Mouse (Mus musculus) hindbrain, postnatal 0 days (tissue): ENCODE data around the gene Trp53i11. TPM values are rescaled to one million over a fixed set of nuclear protein-coding genes. Genes with fewer than 3 reads are reported as not detected.

Source experiments
- ATAC-seq: fragments of 200-750 bp; cut with Nextera tagmentation; 2 replicates; pipeline ENCODE4 v1.8.0; 2017; ENCODE audit warnings: mild to moderate bottlenecking, moderate TSS enrichment, moderate library complexity
- DNase-seq: peaks from one replicate; pipeline ENCODE4 v3.0.0-alpha.2; 2015; ENCODE audit warnings: low spot score
- H3K27ac ChIP-seq: fragments of 300-500 bp; sonication (generic); 2 replicates; pipeline ENCODE4 v1.5.1; 2014; ENCODE audit warnings: mild to moderate bottlenecking
- H3K27me3 ChIP-seq: fragments of 300-500 bp; sonication (generic); 2 replicates; pipeline ENCODE4 v1.6.1; 2014; ENCODE audit warnings: low read length, mixed read lengths; ENCODE audit not compliant: insufficient read depth
- H3K36me3 ChIP-seq: fragments of 300-500 bp; sonication (generic); 2 replicates; pipeline ENCODE4 v1.6.1; 2014; ENCODE audit warnings: low read length, mixed read lengths; ENCODE audit not compliant: insufficient read depth
- H3K4me1 ChIP-seq: fragments of 300-500 bp; sonication (generic); 2 replicates; pipeline ENCODE4 v1.6.1; 2014; ENCODE audit warnings: antibody characterized with exemption, low read length, mixed read lengths; ENCODE audit not compliant: insufficient read depth
- H3K4me2 ChIP-seq: fragments of 300-500 bp; sonication (generic); 2 replicates; pipeline ENCODE4 v1.6.1; 2014; ENCODE audit warnings: low read depth, mild to moderate bottlenecking, low read length, moderate library complexity, mixed read lengths
- H3K4me3 ChIP-seq: fragments of 300-500 bp; sonication (generic); 2 replicates; pipeline ENCODE4 v1.5.1; 2014; ENCODE audit warnings: low read length
- H3K9ac ChIP-seq: fragments of 300-500 bp; sonication (generic); replicated peaks from 2 replicates; pipeline ENCODE4 v1.6.1; 2014; ENCODE audit warnings: mild to moderate bottlenecking, low read length, moderate library complexity, mixed read lengths
- H3K9me3 ChIP-seq: fragments of 300-500 bp; sonication (generic); 2 replicates; pipeline ENCODE4 v1.6.1; 2016; ENCODE audit warnings: low read length, mixed read lengths
- CTCF ChIP-seq: IDR thresholded peaks from 2 replicates; pipeline ENCODE4 v1.5.1; 2016; ENCODE audit warnings: antibody characterized with exemption, control low read depth, low read depth
- WGBS: fragments of 180-500 bp; shearing (Covaris S2); extraction: QIAGEN DNeasy Blood & Tissue Kit; methylation state at CpG from one replicate; pipeline ENCODE4 v1.1.7; 2014; 5-methylcytosine and 5-hydroxymethylcytosine counted together
- polyA plus RNA-seq: library from polyadenylated mRNA; unstranded; fragments of >200 nt; fragmentation: Nextera tagmentation; extraction: Ambion mirVana; gene quantifications from 2 replicates; pipeline ENCODE4 v1.2.1, GENCODE M21; 2015
- total RNA-seq: library from RNA; depleted of rRNA; stranded (reverse); fragments of >200 nt; gene quantifications from 2 replicates; pipeline ENCODE4 v1.2.3, GENCODE M21; 2014

Trp53i11 gene
- total and polyA plus RNA-seq, 2 experiments from 2014 or later = 66.7 to 150 TPM

DNA sequence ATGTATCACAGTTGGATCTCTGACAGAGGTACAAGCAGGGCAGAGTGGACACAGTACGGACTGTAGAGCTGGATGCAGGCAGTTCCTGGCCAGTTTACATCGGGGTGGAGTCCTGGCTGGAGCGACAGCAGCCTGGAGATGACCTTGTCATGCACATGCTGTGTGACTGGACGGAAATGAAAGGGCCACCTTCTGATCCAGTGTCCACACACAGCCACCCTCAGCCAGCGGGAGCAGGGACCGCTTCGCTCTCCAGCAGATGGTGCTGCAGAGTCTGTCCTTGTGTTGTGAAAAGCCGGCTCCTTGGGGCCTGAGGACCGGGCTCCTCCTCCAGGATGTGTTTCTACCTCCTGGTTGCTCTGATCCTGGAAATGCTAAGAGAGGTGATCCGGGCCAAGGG lies 16.3 kb downstream of the Trp53i11 start:
- DNase-seq = peak; percentile 83
- WGBS = 7% methylated on average over 10 of the region's 10 CpGs
- no peak overlapping the region for H3K9ac ChIP-seq
- H3K36me3 ChIP-seq = no peaks in the 10 kb centered on the region
- no peak overlapping the region for H3K27ac ChIP-seq
- H3K27me3 ChIP-seq = no peaks in the 10 kb centered on the region
- no peak overlapping the region for H3K4me3 ChIP-seq
- TF ChIP-seq CTCF = peak; percentile 89
- H3K4me1 ChIP-seq = no peaks in the 10 kb centered on the region
- no peak overlapping the region for H3K4me2 ChIP-seq
- ATAC-seq = peak; percentile 57
- H3K9me3 ChIP-seq = no peaks in the 10 kb centered on the region

DNA sequence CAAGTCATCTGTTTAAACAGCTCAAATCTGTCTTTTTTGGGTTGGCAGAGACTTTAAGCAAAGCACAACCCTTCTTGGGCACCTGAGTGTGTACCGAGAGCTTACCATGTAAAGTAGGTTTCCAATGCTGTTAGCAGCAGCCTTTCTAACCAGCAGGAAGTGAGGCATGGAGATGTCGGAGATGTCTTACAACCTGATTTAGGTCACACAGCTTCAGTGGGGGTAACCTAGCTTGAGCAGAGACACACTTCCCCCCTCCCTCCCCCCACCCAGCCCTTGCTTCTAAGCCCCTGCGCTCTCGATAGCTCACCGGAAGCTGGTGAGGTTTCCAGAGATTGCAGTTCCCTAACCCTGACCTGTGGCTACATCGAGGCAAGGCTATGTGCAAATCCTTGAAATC lies 17.2 kb downstream of the Trp53i11 start:
- no peak for DNase-seq
- no peaks in the 10 kb centered on the region for H3K9me3 ChIP-seq
- TF ChIP-seq CTCF = no peak
- 83% methylated on average over 6 of the region's 6 CpGs for WGBS
- H3K4me1 ChIP-seq = no peaks in the 10 kb centered on the region
- H3K36me3 ChIP-seq = no peaks in the 10 kb centered on the region
- H3K9ac ChIP-seq = no peak overlapping the region
- H3K4me2 ChIP-seq = no peak overlapping the region
- no peak for ATAC-seq
- no peaks in the 10 kb centered on the region for H3K27me3 ChIP-seq
- no peak overlapping the region for H3K27ac ChIP-seq
- H3K4me3 ChIP-seq = no peak overlapping the region

DNA sequence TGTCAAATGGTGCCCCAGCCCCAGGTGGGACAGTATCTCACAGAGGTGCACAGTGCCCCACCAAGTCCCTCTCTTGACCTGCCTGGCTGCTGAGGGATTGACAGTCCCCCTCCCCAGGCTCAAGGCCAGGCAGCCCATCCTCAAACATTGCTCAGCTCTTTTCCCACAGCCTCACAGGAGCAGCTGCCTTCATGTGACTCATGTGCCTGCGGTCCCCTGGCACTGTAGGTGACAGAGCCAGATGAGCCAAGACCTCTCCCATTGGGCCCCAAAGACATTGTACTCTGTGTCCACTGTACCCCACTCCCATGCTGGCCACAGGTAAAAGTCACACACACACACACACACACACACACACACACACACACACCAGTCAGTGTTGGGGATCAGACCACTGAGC lies 18.8 kb downstream of the Trp53i11 start:
- no peaks in the 10 kb centered on the region for H3K9me3 ChIP-seq
- WGBS = 94% methylated on average over 1 of the region's 1 CpGs
- no peak overlapping the region for H3K27ac ChIP-seq
- no peak overlapping the region for H3K4me3 ChIP-seq
- H3K4me1 ChIP-seq = no peaks in the 10 kb centered on the region
- H3K36me3 ChIP-seq = peaks cover 7% of the 10 kb centered on the region; the same call in 1 of the 2 replicates
- no peak overlapping the region for H3K4me2 ChIP-seq
- TF ChIP-seq CTCF = no peak
- DNase-seq (no peak), ATAC-seq (no peak)
- no peak overlapping the region for H3K9ac ChIP-seq
- H3K27me3 ChIP-seq = no peaks in the 10 kb centered on the region

DNA sequence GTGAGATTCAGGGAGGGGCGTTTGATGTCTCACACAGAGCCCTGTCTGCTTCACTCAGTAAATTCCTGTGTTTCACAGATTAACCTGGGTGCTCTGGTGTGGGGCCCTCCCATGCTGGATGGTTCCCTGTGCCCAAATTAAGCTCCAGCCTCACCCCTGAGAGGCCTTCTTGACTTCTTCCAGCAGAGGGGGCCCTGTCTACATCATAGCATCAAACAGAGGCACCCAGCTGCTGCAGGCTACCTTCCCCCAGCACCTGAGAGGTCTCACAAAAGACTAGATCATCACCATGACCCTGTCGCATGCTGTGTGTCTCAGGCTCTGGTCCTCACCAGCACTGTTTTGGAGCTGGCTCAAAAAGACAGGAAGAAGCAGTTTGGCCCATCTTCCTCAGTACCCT lies 25.0 kb downstream of the Trp53i11 start:
- 74% methylated on average over 2 of the region's 2 CpGs for WGBS
- no peaks in the 10 kb centered on the region for H3K9me3 ChIP-seq
- peaks cover 2% of the 10 kb centered on the region; the same call in 1 of the 2 replicates for H3K4me1 ChIP-seq
- no peak for DNase-seq
- no peak overlapping the region for H3K4me3 ChIP-seq
- no peak overlapping the region for H3K27ac ChIP-seq
- no peaks in the 10 kb centered on the region for H3K27me3 ChIP-seq
- no peak overlapping the region for H3K4me2 ChIP-seq
- ATAC-seq = no peak
- peaks cover 7% of the 10 kb centered on the region; the same call in 1 of the 2 replicates for H3K36me3 ChIP-seq
- TF ChIP-seq CTCF = peak; percentile 34; the same call in 1 of the 2 replicates
- H3K9ac ChIP-seq = no peak overlapping the region

DNA sequence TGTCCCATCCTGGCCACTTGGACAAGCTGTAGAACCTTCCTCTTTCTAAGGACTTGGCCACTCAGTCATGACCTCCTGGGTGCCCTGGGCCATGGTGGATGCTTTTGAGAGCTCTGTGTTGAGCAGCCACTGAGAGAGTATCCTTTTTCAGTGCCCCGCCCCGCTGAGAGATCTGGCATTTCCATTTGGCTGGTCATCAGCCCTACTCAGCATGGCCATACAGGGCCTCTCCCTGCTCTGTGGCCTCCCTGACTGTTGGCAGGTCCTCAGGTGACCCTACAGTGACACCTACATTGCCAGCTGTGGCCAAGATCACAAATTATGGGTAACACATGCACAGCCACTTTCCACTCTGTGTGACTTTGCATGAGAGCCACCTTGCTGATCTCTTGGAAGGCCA lies 25.5 kb downstream of the Trp53i11 start:
- H3K9me3 ChIP-seq = no peaks in the 10 kb centered on the region
- ATAC-seq (no peak), DNase-seq (no peak)
- H3K9ac ChIP-seq = no peak overlapping the region
- no peak for TF ChIP-seq CTCF
- H3K4me1 ChIP-seq = peaks cover 7% of the 10 kb centered on the region; the same call in 1 of the 2 replicates
- H3K27me3 ChIP-seq = no peaks in the 10 kb centered on the region
- H3K27ac ChIP-seq = no peak overlapping the region
- no peak overlapping the region for H3K4me3 ChIP-seq
- WGBS = 90% methylated on average over 2 of the region's 2 CpGs
- no peak overlapping the region for H3K4me2 ChIP-seq
- H3K36me3 ChIP-seq = peaks cover 7% of the 10 kb centered on the region; the same call in 1 of the 2 replicates

DNA sequence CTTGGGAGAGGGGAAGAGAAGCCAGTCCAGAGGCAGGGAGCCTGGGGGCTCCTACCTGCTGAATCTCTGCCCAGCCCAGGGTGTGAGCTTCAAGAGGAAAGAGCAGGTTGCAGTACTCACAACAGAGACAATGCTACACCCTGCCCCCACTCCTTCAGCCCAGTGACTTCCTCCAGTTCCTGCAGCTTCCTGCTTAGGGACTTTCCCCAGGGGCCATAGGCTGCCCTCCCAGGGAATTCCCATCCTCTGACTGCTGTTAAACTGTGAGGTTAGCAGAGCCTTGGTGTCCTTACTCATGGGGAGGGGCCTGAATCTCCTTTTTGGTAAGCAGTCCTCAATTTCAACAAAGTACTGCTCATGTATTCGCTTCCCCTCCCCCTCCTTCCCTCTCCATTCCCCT lies 26.8 kb downstream of the Trp53i11 start:
- H3K27ac ChIP-seq = no peak overlapping the region
- TF ChIP-seq CTCF = no peak
- DNase-seq = no peak
- ATAC-seq = no peak
- peaks cover 7% of the 10 kb centered on the region; the same call in 1 of the 2 replicates for H3K36me3 ChIP-seq
- H3K4me3 ChIP-seq = no peak overlapping the region
- peaks cover 7% of the 10 kb centered on the region; the same call in 1 of the 2 replicates for H3K4me1 ChIP-seq
- no peaks in the 10 kb centered on the region for H3K27me3 ChIP-seq
- no peak overlapping the region for H3K9ac ChIP-seq
- WGBS = 87% methylated on average over 1 of the region's 1 CpGs
- no peaks in the 10 kb centered on the region for H3K9me3 ChIP-seq
- no peak overlapping the region for H3K4me2 ChIP-seq

DNA sequence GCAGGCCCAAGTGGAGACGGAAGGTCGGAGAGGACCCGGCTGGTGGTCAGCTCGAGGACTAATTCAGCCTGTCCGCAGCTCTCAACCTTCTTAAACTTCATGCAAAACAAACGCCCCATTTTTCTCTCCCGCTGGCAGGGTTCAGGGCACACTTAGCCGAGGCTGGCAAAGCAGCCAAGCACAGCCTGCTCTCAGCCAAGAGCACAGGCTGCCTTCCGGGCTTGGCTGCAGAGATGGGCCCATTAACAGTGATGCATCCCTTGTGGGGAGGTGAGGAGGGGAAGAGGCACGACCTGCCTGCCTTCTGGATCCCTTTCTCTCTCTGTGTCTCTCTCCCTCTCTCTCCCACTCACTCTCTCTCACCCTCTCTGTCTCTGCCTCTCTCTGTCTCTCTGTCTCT lies 28.4 kb downstream of the Trp53i11 start:
- no peaks in the 10 kb centered on the region for H3K9me3 ChIP-seq
- H3K4me1 ChIP-seq = peaks cover 7% of the 10 kb centered on the region; the same call in 1 of the 2 replicates
- no peaks in the 10 kb centered on the region for H3K27me3 ChIP-seq
- 63% methylated on average over 10 of the region's 10 CpGs for WGBS
- no peak for ATAC-seq
- H3K27ac ChIP-seq = no peak overlapping the region
- no peak overlapping the region for H3K4me3 ChIP-seq
- no peak overlapping the region for H3K9ac ChIP-seq
- H3K36me3 ChIP-seq = no peaks in the 10 kb centered on the region
- DNase-seq = no peak
- H3K4me2 ChIP-seq = no peak overlapping the region
- no peak for TF ChIP-seq CTCF
